Mouse (Mus musculus) urinary bladder, adult 2 months (tissue): ENCODE results near the gene Mus81. TPM values are rescaled to one million over a fixed set of nuclear protein-coding genes. Genes with fewer than 3 reads are reported as not detected.

ENCODE experiments used
- DNase-seq: peaks from one replicate; pipeline ENCODE4 v3.0.0; 2022; ENCODE audit warnings: low spot score
- polyA plus RNA-seq: library from polyadenylated mRNA; depleted of rRNA; stranded (reverse); fragments of >200 nt; gene quantifications from 2 replicates; pipeline ENCODE4 v1.2.3, GENCODE M21; 2012; rRNA removed

The Mus81 gene
- polyA plus RNA-seq, 1 experiment: 32.8 TPM

- DNase-seq: no peak
These were observed 42.5 kb downstream of the Mus81 start for GRCm38 (mm10) chr19:5445747-5446146.

- DNase-seq: no peak
These were observed 43.2 kb downstream of the Mus81 start for GRCm38 (mm10) chr19:5444954-5445353.

GRCm38 (mm10) chr19:5444371-5444908 is 43.8 kb downstream of the Mus81 start:
- no peak for DNase-seq

GRCm38 (mm10) chr19:5433951-5434350 is 54.3 kb downstream of the Mus81 start:
- no peak for DNase-seq

- DNase-seq: no peak
These were observed 55.0 kb downstream of the Mus81 start for GRCm38 (mm10) chr19:5432992-5433852.

Other genes starting within 250 kb of the Mus81 start
- 16.3 and 22.6 TPM in 2 replicates for gene Pacs1, start 215.3 kb downstream of the Mus81 start, polyA plus RNA-seq
- 97.3 and 108 TPM in 2 replicates for gene Sf3b2, start 192.9 kb downstream of the Mus81 start, polyA plus RNA-seq
- gene Gal3st3, start 190.1 kb downstream of the Mus81 start, polyA plus RNA-seq: 0.03 and 0.04 TPM in 2 replicates
- gene Catsper1, start 152.7 kb downstream of the Mus81 start, polyA plus RNA-seq: not detected in 2 replicates
- gene Cst6, start 138.8 kb downstream of the Mus81 start, polyA plus RNA-seq: 3.6 and 4.4 TPM in 2 replicates
- 24.4 and 26.8 TPM in 2 replicates for gene Eif1ad, start 121.7 kb downstream of the Mus81 start, polyA plus RNA-seq
- gene Banf1, start 121.2 kb downstream of the Mus81 start, polyA plus RNA-seq: 125 and 147 TPM in 2 replicates
- 36.7 and 51.4 TPM in 2 replicates for gene Sart1, start 99.7 kb downstream of the Mus81 start, polyA plus RNA-seq
- gene Tsga10ip, start 85.9 kb downstream of the Mus81 start, polyA plus RNA-seq: not detected in 2 replicates
- 228 and 236 TPM in 2 replicates for gene Drap1, start 63.4 kb downstream of the Mus81 start, polyA plus RNA-seq
- gene AI837181, start 63.3 kb downstream of the Mus81 start, polyA plus RNA-seq: 65.3 and 68.9 TPM in 2 replicates
- gene Fosl1, start 40.9 kb downstream of the Mus81 start, polyA plus RNA-seq: 0.07 TPM in 1 of 2 replicates, not detected in the other
- gene Ccdc85b, start 30.5 kb downstream of the Mus81 start, polyA plus RNA-seq: 11.3 and 15.1 TPM in 2 replicates
- gene Fibp, start 27.8 kb downstream of the Mus81 start, polyA plus RNA-seq: 95.7 and 122 TPM in 2 replicates
- 2.6 and 4.0 TPM in 2 replicates for gene Ctsw, start 19.9 kb downstream of the Mus81 start, polyA plus RNA-seq
- 77.3 and 86.8 TPM in 2 replicates for gene Efemp2, start 14.4 kb downstream of the Mus81 start, polyA plus RNA-seq
- gene Cfl1, start 2.1 kb upstream of the Mus81 start, polyA plus RNA-seq: 669 and 714 TPM in 2 replicates
- 1.5 and 2.2 TPM in 2 replicates for gene 1700020D05Rik, start 15.4 kb upstream of the Mus81 start, polyA plus RNA-seq
- gene Snx32, start 22.1 kb upstream of the Mus81 start, polyA plus RNA-seq: 33.0 and 37.7 TPM in 2 replicates
- 4.7 and 5.1 TPM in 2 replicates for gene Ovol1, start 72.2 kb upstream of the Mus81 start, polyA plus RNA-seq
- 4.8 and 7.1 TPM in 2 replicates for gene Ap5b1, start 79.6 kb upstream of the Mus81 start, polyA plus RNA-seq
- 38.2 and 41.2 TPM in 2 replicates for gene Rnaseh2c, start 113.5 kb upstream of the Mus81 start, polyA plus RNA-seq
- gene Kat5, start 121.8 kb upstream of the Mus81 start, polyA plus RNA-seq: 60.1 and 67.7 TPM in 2 replicates
- gene Rela, start 149.1 kb upstream of the Mus81 start, polyA plus RNA-seq: 58.3 and 64.0 TPM in 2 replicates
- 17.3 and 19.6 TPM in 2 replicates for gene Sipa1, start 175.3 kb upstream of the Mus81 start, polyA plus RNA-seq
- gene Map3k11, start 200.3 kb upstream of the Mus81 start, polyA plus RNA-seq: 19.9 and 22.0 TPM in 2 replicates
- gene Pcnx3, start 200.5 kb upstream of the Mus81 start, polyA plus RNA-seq: 40.5 and 53.5 TPM in 2 replicates
- 0.13 and 0.25 TPM in 2 replicates for gene Kcnk7, start 216.0 kb upstream of the Mus81 start, polyA plus RNA-seq
- gene Ehbp1l1, start 237.9 kb upstream of the Mus81 start, polyA plus RNA-seq: 97.4 and 116 TPM in 2 replicates
- gene Fam89b, start 241.3 kb upstream of the Mus81 start, polyA plus RNA-seq: 66.3 and 79.4 TPM in 2 replicates